Mouse (Mus musculus) embryonic facial prominence, embryonic 14.5 days (tissue): ENCODE results near the gene Atp2a1. TPM values are rescaled to one million over a fixed set of nuclear protein-coding genes. Genes with fewer than 3 reads are reported as not detected.

Experiments used
- ATAC-seq: fragments of 200-750 bp; cut with Nextera tagmentation; 2 replicates; pipeline ENCODE4 v1.8.0; 2017; ENCODE audit warnings: low read depth, moderate number of reproducible peaks, moderate TSS enrichment
- DNase-seq: peaks from one replicate; pipeline ENCODE4 v3.0.0-alpha.2; 2015; ENCODE audit warnings: low spot score
- H3K27ac ChIP-seq: fragments of 300-500 bp; sonication (generic); replicated peaks from 2 replicates; pipeline ENCODE4 v1.5.1; 2014; ENCODE audit warnings: low read depth, mild to moderate bottlenecking, low read length, moderate library complexity
- H3K27me3 ChIP-seq: fragments of 300-500 bp; sonication (generic); replicated peaks from 2 replicates; pipeline ENCODE4 v1.6.1; 2014; ENCODE audit warnings: low read length; ENCODE audit not compliant: control insufficient read depth, insufficient read depth
- H3K36me3 ChIP-seq: fragments of 300-500 bp; sonication (generic); 2 replicates; pipeline ENCODE4 v1.6.1; 2014; ENCODE audit warnings: low read length, mixed read lengths; ENCODE audit not compliant: control insufficient read depth, insufficient read depth
- H3K4me1 ChIP-seq: fragments of 300-500 bp; sonication (generic); 2 replicates; pipeline ENCODE4 v1.6.1; 2014; ENCODE audit warnings: antibody characterized with exemption, low read length; ENCODE audit not compliant: control insufficient read depth, insufficient read depth
- H3K4me2 ChIP-seq: fragments of 300-500 bp; sonication (generic); 2 replicates; pipeline ENCODE4 v1.6.1; 2014; ENCODE audit warnings: low read depth, mild to moderate bottlenecking, low read length, moderate library complexity, mixed read lengths
- H3K4me3 ChIP-seq: fragments of 300-500 bp; sonication (generic); 2 replicates; pipeline ENCODE4 v1.5.1; 2014; ENCODE audit warnings: low read depth, mild to moderate bottlenecking, low read length
- H3K9ac ChIP-seq: fragments of 300-500 bp; sonication (generic); 2 replicates; pipeline ENCODE4 v1.6.1; 2014; ENCODE audit warnings: low read depth, mild to moderate bottlenecking, low read length, moderate library complexity, mixed read lengths
- H3K9me3 ChIP-seq: fragments of 300-500 bp; sonication (generic); 2 replicates; pipeline ENCODE4 v1.6.1; 2016; ENCODE audit warnings: low read length; ENCODE audit not compliant: control insufficient read depth
- WGBS: fragments of 180-500 bp; shearing (Covaris S2); extraction: QIAGEN DNeasy Blood & Tissue Kit; methylation state at CpG from one replicate; pipeline ENCODE4 v1.1.7; 2014; 5-methylcytosine and 5-hydroxymethylcytosine counted together
- polyA plus RNA-seq: library from polyadenylated mRNA; unstranded; fragments of >200 nt; fragmentation: Nextera tagmentation; extraction: Ambion mirVana; gene quantifications from 2 replicates; pipeline ENCODE4 v1.2.1, GENCODE M21; 2014

The Atp2a1 gene
- polyA plus RNA-seq, 1 experiment from 2014 or later: 334 TPM

GRCm38 (mm10) chr7:126471361-126471760, 8.5 kb upstream of the Atp2a1 start:
- Histone ChIP-seq H3K4me1 (peaks cover 10% of the 10 kb centered on the region), H3K4me3 (no peak overlapping the region), H3K27me3 (no peaks in the 10 kb centered on the region), H3K27ac (no peak overlapping the region), H3K36me3 (peaks cover 66% of the 10 kb centered on the region), H3K4me2 (no peak overlapping the region), H3K9ac (no peak overlapping the region), H3K9me3 (no peaks in the 10 kb centered on the region)
- ATAC-seq (no peak), DNase-seq (no peak)
- WGBS: 90% methylated on average over 5 of the region's 5 CpGs

DNA sequence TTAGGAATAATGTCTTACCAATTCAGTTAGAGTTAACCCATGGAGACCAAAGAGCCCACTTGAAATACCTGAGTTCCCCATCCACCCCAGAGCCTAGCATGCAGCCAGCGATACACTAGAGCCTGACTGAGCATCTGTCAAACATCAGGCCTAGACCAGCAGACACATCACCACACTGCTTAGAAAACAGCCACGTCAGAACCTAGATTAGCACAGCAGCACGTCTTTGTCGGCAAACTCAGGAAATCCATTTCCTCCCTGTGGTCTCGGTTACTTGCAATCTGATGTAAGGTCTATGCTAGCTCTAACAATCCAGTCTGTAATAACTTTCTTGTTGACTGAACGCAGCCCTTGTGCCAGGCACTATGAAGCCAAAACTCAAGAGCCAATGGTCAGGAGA, 7.2 kb upstream of the Atp2a1 start:
- H3K4me1 ChIP-seq: peaks cover 6% of the 10 kb centered on the region; the same call in 1 of the 2 replicates
- no peak for DNase-seq
- no peak overlapping the region for H3K9ac ChIP-seq
- H3K36me3 ChIP-seq: peaks cover 71% of the 10 kb centered on the region
- H3K4me3 ChIP-seq: no peak overlapping the region
- no peaks in the 10 kb centered on the region for H3K27me3 ChIP-seq
- no peak overlapping the region for H3K27ac ChIP-seq
- WGBS: 64% methylated on average over 6 of the region's 6 CpGs
- no peak for ATAC-seq
- H3K9me3 ChIP-seq: no peaks in the 10 kb centered on the region
- H3K4me2 ChIP-seq: no peak overlapping the region

DNA sequence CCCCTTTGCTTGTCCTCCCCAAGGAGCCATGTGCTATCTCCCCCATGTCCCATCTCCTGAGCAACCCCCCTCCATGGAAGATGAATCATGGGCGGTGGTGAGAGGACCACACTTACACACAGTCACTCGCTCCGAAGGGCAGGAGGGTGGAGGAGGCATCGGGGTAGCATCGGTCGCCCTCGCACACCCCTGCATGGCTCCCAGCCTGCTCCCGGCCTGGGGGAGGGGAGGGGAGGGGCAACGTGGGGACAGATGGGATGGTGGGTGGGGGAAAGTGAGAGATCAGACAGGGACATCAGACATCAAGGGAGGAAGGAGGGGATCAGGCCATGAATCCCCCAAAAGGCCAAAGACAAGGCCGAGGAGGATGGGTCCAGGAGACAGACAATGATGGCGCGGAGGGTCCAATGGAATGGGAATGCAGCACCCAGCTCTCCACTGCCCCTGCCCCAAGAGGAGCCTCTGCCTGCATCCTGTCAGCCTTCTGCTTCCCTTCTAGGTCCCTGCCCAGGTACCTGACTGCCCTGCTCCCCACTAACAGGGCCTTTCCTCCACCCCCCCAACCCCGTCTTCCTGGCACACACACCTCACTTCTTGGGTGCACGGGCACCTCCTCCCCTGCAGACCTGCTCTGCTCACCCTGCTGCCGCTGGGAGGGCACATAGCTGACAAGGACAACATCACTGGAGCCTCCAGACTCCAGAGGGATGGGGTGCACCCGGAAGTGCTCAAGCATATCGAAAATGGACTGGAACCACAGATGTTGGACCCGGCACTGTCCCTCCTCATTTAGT, 5.1 kb upstream of the Atp2a1 start:
- H3K4me3 ChIP-seq: no peak overlapping the region
- ATAC-seq (no peak), DNase-seq (no peak)
- WGBS: 88% methylated on average over 18 of the region's 18 CpGs
- no peak overlapping the region for H3K27ac ChIP-seq
- no peaks in the 10 kb centered on the region for H3K27me3 ChIP-seq
- H3K36me3 ChIP-seq: peaks cover 70% of the 10 kb centered on the region
- H3K4me2 ChIP-seq: no peak overlapping the region
- H3K9ac ChIP-seq: no peak overlapping the region
- H3K9me3 ChIP-seq: no peaks in the 10 kb centered on the region
- H3K4me1 ChIP-seq: peaks cover 7% of the 10 kb centered on the region

- Histone ChIP-seq H3K36me3 (peaks cover 62% of the 10 kb centered on the region), H3K27ac (no peak overlapping the region), H3K9ac (no peak overlapping the region), H3K9me3 (no peaks in the 10 kb centered on the region), H3K27me3 (no peaks in the 10 kb centered on the region), H3K4me2 (no peak overlapping the region), H3K4me3 (no peak overlapping the region), H3K4me1 (peaks cover 7% of the 10 kb centered on the region)
- DNase-seq: no peak
- no peak for ATAC-seq
- 65% methylated on average over 5 of the region's 5 CpGs for WGBS
Measured at GRCm38 (mm10) chr7:126467271-126467670, 4.4 kb upstream of the Atp2a1 start.

DNA sequence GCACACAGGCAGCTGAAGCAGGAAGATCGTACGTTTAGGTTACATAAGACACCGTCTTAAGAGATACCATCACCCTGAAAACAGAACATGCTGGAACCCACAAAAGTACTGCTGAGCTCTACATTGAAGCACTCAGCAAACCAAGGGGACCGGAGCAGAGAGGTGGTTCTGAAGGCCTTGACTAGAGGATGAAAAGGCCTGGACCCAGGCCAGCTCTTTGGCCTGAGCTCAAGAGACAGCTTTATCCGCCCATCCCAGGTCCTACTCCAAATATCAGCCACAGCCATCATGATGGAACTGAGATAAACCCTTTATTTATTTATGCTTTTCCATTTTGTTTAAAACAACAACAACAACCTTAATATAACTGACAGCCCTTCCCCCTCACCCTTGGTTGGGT, 3.8 kb upstream of the Atp2a1 start:
- H3K4me1 ChIP-seq: peaks cover 7% of the 10 kb centered on the region
- H3K9me3 ChIP-seq: no peaks in the 10 kb centered on the region
- WGBS: 83% methylated on average over 5 of the region's 5 CpGs
- no peak overlapping the region for H3K4me3 ChIP-seq
- H3K9ac ChIP-seq: no peak overlapping the region
- no peak overlapping the region for H3K4me2 ChIP-seq
- H3K36me3 ChIP-seq: peaks cover 57% of the 10 kb centered on the region
- no peak for DNase-seq
- no peak overlapping the region for H3K27ac ChIP-seq
- ATAC-seq: no peak
- H3K27me3 ChIP-seq: no peaks in the 10 kb centered on the region

DNA sequence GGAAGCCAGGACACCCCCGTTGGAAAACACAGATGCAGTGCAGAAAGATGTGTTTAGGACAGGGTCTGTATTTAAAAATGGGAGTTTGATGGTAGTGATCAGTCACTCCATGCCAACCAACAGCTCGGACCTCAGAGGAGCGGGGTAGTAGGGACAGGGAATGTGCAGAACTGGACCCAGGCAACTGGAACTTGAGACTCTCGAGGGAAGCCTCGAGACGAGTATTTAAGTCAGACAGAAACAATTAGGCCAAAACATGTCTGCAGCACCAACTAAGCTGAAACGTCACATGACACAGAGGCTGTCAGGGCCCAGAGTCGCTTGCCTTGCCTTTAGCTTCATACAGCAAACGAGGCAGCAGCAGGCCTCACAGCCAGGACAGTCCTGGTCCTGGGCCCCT, 3.2 kb upstream of the Atp2a1 start:
- Histone ChIP-seq H3K36me3 (peaks cover 51% of the 10 kb centered on the region), H3K27ac (no peak overlapping the region), H3K4me3 (no peak overlapping the region), H3K9ac (no peak overlapping the region), H3K9me3 (no peaks in the 10 kb centered on the region), H3K4me1 (peaks cover 7% of the 10 kb centered on the region), H3K27me3 (no peaks in the 10 kb centered on the region), H3K4me2 (no peak overlapping the region)
- WGBS: 43% methylated on average over 8 of the region's 9 CpGs
- ATAC-seq: no peak
- peak; percentile 30 for DNase-seq

- DNase-seq (peak; percentile 55), ATAC-seq (peak; percentile 60)
- H3K27ac ChIP-seq: peak overlapping the region; percentile 19; the same call in 1 of the 2 replicates
- H3K9me3 ChIP-seq: no peaks in the 10 kb centered on the region
- peaks cover 45% of the 10 kb centered on the region for H3K36me3 ChIP-seq
- no peak overlapping the region for H3K9ac ChIP-seq
- WGBS: 55% methylated on average over 7 of the region's 7 CpGs
- H3K4me3 ChIP-seq: no peak overlapping the region
- peaks cover 7% of the 10 kb centered on the region for H3K4me1 ChIP-seq
- no peak overlapping the region for H3K4me2 ChIP-seq
- H3K27me3 ChIP-seq: no peaks in the 10 kb centered on the region
Measured at GRCm38 (mm10) chr7:126465246-126466030, 2.5 kb upstream of the Atp2a1 start.

DNA sequence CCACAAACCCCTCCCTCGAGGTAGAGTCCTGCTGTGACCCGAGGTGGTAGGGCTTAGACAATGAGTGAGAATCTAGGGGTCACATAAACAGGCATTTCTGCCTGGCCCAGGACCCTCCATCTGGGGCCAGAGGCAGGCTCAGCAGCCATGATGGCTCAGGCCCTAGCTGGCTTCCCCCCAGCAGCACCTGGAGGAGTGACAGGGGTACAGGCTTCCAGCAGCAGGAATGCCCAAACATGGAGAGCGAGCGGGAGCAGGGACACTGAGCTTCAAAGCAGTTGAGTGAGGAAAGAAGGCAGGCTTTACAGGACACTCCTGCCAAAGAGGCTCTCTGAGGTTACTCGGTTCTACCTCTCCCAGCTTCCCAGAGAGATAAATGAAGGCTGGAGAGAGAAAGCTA, 1.9 kb upstream of the Atp2a1 start:
- H3K27ac ChIP-seq: peak overlapping the region; percentile 28; the same call in 1 of the 2 replicates
- DNase-seq (no peak), ATAC-seq (no peak)
- H3K36me3 ChIP-seq: peaks cover 39% of the 10 kb centered on the region
- H3K9ac ChIP-seq: no peak overlapping the region
- H3K4me3 ChIP-seq: no peak overlapping the region
- WGBS: 47% methylated on average over 5 of the region's 5 CpGs
- H3K4me1 ChIP-seq: peaks cover 7% of the 10 kb centered on the region
- no peaks in the 10 kb centered on the region for H3K9me3 ChIP-seq
- no peak overlapping the region for H3K4me2 ChIP-seq
- H3K27me3 ChIP-seq: no peaks in the 10 kb centered on the region
